ENCODE assay signal across 7 mouse cellular contexts in the genomic region with DNA sequence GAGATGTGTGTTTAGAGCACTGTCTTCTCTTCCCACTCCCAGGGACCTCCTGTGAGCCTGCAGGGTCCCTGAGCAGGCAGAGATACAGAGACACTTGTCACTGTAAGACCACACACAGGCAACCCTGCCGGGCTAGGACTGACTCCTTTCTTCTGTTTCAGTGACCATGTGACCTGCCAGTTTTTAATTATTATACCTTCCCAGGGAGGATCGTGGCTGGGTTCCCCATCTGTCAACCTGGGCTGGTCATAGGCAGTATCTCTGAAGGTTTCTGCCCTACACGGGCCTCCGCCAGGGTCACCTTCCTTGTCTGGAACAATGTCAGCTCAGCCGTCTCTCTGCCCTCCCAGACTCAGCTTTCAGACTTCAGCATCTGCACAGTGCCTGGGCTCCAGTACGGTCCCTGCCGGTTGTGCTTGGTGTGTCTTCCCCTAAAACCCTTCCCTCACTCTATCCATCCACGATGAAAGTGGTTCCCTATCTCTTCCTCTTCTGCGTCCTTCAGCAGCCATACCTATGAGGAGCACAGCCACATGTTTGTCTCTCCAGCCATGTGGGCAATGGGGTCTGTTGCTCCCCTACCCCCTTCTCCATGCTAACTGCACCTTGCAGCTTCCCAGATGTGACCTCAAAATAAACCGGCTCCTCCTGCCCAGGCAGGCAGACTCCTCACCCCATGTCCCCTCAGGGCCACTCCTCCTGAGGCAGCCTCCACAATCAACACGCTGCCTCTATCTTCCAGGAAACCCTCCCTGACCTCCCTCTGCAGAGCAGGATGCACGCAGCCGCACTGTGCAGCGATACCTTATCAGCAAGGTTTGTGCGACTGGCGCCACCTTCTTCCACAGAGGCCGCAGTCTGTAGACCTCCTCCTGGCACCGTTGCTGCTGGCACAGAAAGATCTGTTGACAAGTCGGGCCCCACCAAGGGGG. TPM values are rescaled to one million over a fixed set of nuclear protein-coding genes. Genes with fewer than 3 reads are reported as not detected.
A peak's percentile ranks its signal among the peaks of the same experiment; 100 is the strongest.
DNase-seq lines count a peak whose midpoint lies in the region; ATAC-seq and TF ChIP-seq lines count a peak whose summit lies in the region.

No protein-coding gene starts in this region.

- H3K9me3 ChIP-seq in G1E (replicated peaks): peaks cover 3% of the 10 kb centered on the region

- ATAC-seq in G1E (ENCODE audit: extremely low read depth, insufficient number of reproducible peaks, low FRiP score, poor library complexity, severe bottlenecking): peak; percentile 78
- ATAC-seq in megakaryocyte, adult 5-6 weeks (ENCODE audit: poor library complexity, severe bottlenecking): peak; percentile 68
- no peak for ATAC-seq in CD4-positive, CD25-positive, alpha-beta regulatory T cell, adult 4 months

- no peaks in the 10 kb centered on the region for H3K36me3 ChIP-seq in G1E (replicated peaks)

- TF ChIP-seq CTCF in G1E (IDR thresholded peaks at IDR 0.05; ENCODE audit: low read depth, low read length): no peak

- H3K4me1 ChIP-seq in G1E (ENCODE audit: insufficient read depth, low read depth, low read length): peaks cover 52% of the 10 kb centered on the region

- DNase-seq in CD4-positive helper T cell, adult 2 months (ENCODE audit: low read depth, low spot score): peak; percentile 35
- DNase-seq in G1E (ENCODE audit: low spot score): peak; percentile 68
- DNase-seq in heart, postnatal 14 days: peak; percentile 15 to 22
- DNase-seq in natural killer cell, adult 2 months (ENCODE audit: low spot score in 2 of 2): no peak
- no peak for DNase-seq in Muller cell, postnatal 12 days (ENCODE audit: inconsistent ontology term)

- H3K27me3 ChIP-seq in G1E (ENCODE audit: insufficient read depth, low read length): peaks cover 93% of the 10 kb centered on the region

- peak overlapping the region; percentile 50; the same call in 1 of the 2 replicates for H3K4me3 ChIP-seq in G1E (ENCODE audit: low read depth, low read length)

- intact Hi-C loops in heart, postnatal 14 days (cut with DNase I): no loop called here

RNA-seq across cellular contexts. Expression of a gene that starts 36.9 kb away (rescaled TPM):
- 99.0 and 106 TPM in 2 replicates for total RNA-seq in G1E (2014; fragmentation: Nextera tagmentation)
- 18.8 and 19.9 TPM in 2 replicates for total RNA-seq in G1E (2017)
- polyA plus RNA-seq in G1E (2012): 287 TPM in 2 replicates
- total RNA-seq in heart, postnatal 14 days (2021): 10 to 100 TPM; 22.1 to 25.3 TPM
- total RNA-seq in megakaryocyte, adult 5-6 weeks (2015): 29.5 and 30.0 TPM in 2 replicates
- total RNA-seq in megakaryocyte, adult 5-6 weeks (2017): 25.1 and 26.5 TPM in 2 replicates
- under 1 TPM in 1 of 2 experiments, not detected in 1; 0.25 TPM for polyA plus RNA-seq in CD4-positive, CD25-positive, alpha-beta regulatory T cell, adult 4 months (2017; shearing (Covaris generic))

RNA-seq across cellular contexts. Expression of a gene that starts 39.5 kb away (rescaled TPM):
- total RNA-seq in G1E (2014; fragmentation: Nextera tagmentation) (not detected in 2 replicates), G1E (2017) (0.41 and 0.49 TPM in 2 replicates)
- polyA plus RNA-seq in G1E (2012): 0.63 and 0.74 TPM in 2 replicates
- total RNA-seq in heart, postnatal 14 days (2021): 10 to 100 TPM; 24.7 to 26.8 TPM
- total RNA-seq in megakaryocyte, adult 5-6 weeks (2015): 4.3 and 5.0 TPM in 2 replicates
- 3.9 and 5.9 TPM in 2 replicates for total RNA-seq in megakaryocyte, adult 5-6 weeks (2017)
- polyA plus RNA-seq in CD4-positive, CD25-positive, alpha-beta regulatory T cell, adult 4 months (2017; shearing (Covaris generic)): 1 to 10 TPM; 4.9 to 8.2 TPM

Comparison
In these comparisons a context has a peak if more than half of its experiments do, and no peak if none do; other contexts are left out.
1. DNase-seq: peak in CD4-positive helper T cell, adult 2 months (single experiment), G1E (single experiment) and heart, postnatal 14 days (2 of 2); none in natural killer cell, adult 2 months (0 of 2) and Muller cell, postnatal 12 days (single experiment).